Mouse (Mus musculus) limb, embryonic 12.5 days (tissue): ENCODE data around the gene Cdh20. TPM values are rescaled to one million over a fixed set of nuclear protein-coding genes. Genes with fewer than 3 reads are reported as not detected.

Source experiments
- ATAC-seq: fragments of 200-750 bp; cut with Nextera tagmentation; 2 replicates; pipeline ENCODE4 v1.8.0; 2017; ENCODE audit warnings: low read depth, moderate TSS enrichment; ENCODE audit not compliant: insufficient number of reproducible peaks, insufficient read depth, low FRiP score, low TSS enrichment
- H3K27ac ChIP-seq: fragments of 300-500 bp; sonication (generic); 2 replicates; pipeline ENCODE4 v1.5.1; 2016; ENCODE audit warnings: mild to moderate bottlenecking, moderate library complexity
- H3K27me3 ChIP-seq: fragments of 300-500 bp; sonication (generic); 2 replicates; pipeline ENCODE4 v1.6.1; 2016; ENCODE audit warnings: mild to moderate bottlenecking, moderate library complexity
- H3K36me3 ChIP-seq: fragments of 300-500 bp; sonication (generic); 2 replicates; pipeline ENCODE4 v1.6.1; 2016; ENCODE audit warnings: mild to moderate bottlenecking, moderate library complexity
- H3K4me1 ChIP-seq: fragments of 300-500 bp; sonication (generic); replicated peaks from 2 replicates; pipeline ENCODE4 v1.6.1; 2016
- H3K4me2 ChIP-seq: fragments of 300-500 bp; sonication (generic); 2 replicates; pipeline ENCODE4 v1.6.1; 2016; ENCODE audit warnings: mild to moderate bottlenecking, moderate library complexity
- H3K4me3 ChIP-seq: fragments of 300-500 bp; sonication (generic); replicated peaks from 2 replicates; pipeline ENCODE4 v1.5.1; 2016; ENCODE audit warnings: mild to moderate bottlenecking
- H3K9ac ChIP-seq: fragments of 300-500 bp; sonication (generic); replicated peaks from 2 replicates; pipeline ENCODE4 v1.6.1; 2016; ENCODE audit warnings: mild to moderate bottlenecking, moderate library complexity
- H3K9me3 ChIP-seq: fragments of 300-500 bp; sonication (generic); 2 replicates; pipeline ENCODE4 v1.6.1; 2016; ENCODE audit warnings: mild to moderate bottlenecking, moderate library complexity
- WGBS: fragments of 180-500 bp; shearing (Covaris S2); methylation state at CpG from one replicate; pipeline ENCODE4 v1.1.7; 2016; 5-methylcytosine and 5-hydroxymethylcytosine counted together
- polyA plus RNA-seq: library from polyadenylated mRNA; unstranded; fragments of >200 nt; fragmentation: Nextera tagmentation; extraction: Ambion mirVana; gene quantifications from 2 replicates; pipeline ENCODE4 v1.2.1, GENCODE M21; 2016

Gene Cdh20
- 0.12 and 0.13 TPM in 2 replicates for polyA plus RNA-seq

DNA sequence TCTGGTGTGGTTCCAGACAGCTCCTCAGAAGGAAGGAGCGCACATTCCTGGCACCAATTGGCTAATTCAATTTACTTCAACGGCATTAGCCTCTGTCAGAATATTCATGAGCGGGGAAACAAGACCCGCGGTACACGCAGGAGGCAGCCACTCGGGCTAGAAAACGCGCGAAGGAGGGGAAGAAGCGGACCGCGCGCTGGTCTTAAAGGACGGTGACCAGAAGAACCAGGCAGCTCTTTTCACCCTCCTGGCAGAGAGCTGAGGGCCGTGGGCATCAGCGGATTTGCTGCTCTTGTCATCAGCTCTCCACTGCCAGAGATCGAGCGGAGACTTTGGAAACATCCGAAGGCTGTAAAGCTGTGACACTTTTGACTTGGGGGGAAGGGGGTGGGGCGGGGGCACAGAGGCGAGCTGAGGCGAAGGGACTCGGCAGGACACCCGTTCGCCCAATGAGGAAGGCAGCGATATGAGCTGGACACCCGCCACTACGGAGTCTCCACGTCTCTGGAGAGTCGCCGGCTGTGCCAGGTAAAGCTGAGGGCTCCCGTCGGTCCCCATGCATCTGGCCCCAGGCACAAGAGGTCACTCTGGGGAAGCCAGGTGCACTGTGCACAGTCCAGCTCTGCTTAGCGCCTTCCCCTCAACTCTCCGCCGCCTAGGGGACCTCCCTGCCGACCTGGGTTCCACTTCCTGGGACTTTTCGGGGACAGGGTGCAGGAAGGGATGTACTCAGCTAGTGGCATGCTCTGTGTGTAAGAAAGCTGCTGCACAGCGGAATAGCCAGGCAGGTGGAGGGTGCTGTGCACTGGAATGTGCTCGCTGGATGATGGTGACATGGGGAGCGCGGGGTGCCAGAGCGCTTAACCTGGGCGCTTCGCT is at the start of gene Cdh20:
Cdh20 (plus strand) TSS at position 159 of the 879 bp plus-strand sequence.
- H3K36me3 ChIP-seq = no peaks in the 10 kb centered on the region
- H3K9me3 ChIP-seq = no peaks in the 10 kb centered on the region
- peak within 1 kb of the TSS; percentile 94 for H3K4me2 ChIP-seq
- ATAC-seq = peak; percentile 69
- H3K9ac ChIP-seq = peak within 1 kb of the TSS; percentile 47
- H3K27me3 ChIP-seq = peaks cover 40% of the 10 kb centered on the region
- H3K27ac ChIP-seq = no peak within 1 kb of the TSS
- H3K4me1 ChIP-seq = peaks cover 16% of the 10 kb centered on the region
- WGBS = under 1% methylated on average over 46 of the region's 46 CpGs
- H3K4me3 ChIP-seq = peak within 1 kb of the TSS; percentile 46

DNA sequence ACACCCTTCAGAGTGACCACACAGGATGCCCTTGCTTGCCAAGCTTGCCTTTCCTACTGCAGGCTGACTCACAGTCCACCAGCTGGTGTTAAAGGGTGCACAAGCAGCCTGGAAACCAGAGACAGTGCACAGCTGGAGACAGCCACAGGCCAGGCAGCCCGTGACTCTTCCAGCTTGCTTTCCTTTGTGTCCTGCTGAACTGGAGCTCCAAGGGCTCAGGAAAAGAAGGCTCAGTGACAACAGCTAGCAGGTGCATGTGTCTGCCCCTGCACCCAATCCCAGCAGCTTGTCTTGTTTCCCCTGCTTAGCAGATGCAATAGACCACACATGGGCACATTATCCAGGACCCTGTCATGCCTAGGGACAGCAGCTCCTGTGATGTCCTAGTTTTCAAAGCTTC is 21.5 kb upstream of the Cdh20 start:
- no peak; the same call in 1 of the 2 replicates for ATAC-seq
- Histone ChIP-seq H3K36me3 (no peaks in the 10 kb centered on the region), H3K4me1 (no peaks in the 10 kb centered on the region), H3K4me2 (no peak overlapping the region), H3K9me3 (no peaks in the 10 kb centered on the region), H3K27me3 (no peaks in the 10 kb centered on the region), H3K27ac (no peak overlapping the region), H3K4me3 (no peak overlapping the region), H3K9ac (no peak overlapping the region)
- 10% methylated on average over 1 of the region's 1 CpGs for WGBS

DNA sequence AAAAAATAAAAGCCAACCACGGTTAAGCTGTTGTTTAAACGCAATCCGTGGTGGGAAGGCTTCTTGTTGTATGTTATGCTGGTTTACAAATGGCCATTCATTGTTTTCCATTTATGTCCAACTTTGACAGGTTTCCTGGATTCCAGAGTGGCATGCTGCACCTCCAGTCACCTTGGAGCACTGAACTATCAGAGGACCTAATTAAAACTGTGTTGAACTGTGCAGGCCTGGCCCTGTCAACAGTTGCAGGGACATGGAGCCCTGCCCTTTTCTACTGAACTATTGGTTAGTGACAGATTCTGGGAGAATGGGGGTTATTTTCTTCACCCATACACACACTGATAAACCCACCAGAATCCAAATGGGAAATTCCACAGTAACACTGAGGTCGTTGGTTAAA is 20.9 kb upstream of the Cdh20 start:
- Histone ChIP-seq H3K4me3 (no peak overlapping the region), H3K36me3 (no peaks in the 10 kb centered on the region), H3K9ac (no peak overlapping the region), H3K9me3 (no peaks in the 10 kb centered on the region), H3K4me2 (no peak overlapping the region), H3K4me1 (no peaks in the 10 kb centered on the region), H3K27ac (no peak overlapping the region), H3K27me3 (no peaks in the 10 kb centered on the region)
- 60% methylated on average over 4 of the region's 4 CpGs for WGBS
- ATAC-seq = no peak

DNA sequence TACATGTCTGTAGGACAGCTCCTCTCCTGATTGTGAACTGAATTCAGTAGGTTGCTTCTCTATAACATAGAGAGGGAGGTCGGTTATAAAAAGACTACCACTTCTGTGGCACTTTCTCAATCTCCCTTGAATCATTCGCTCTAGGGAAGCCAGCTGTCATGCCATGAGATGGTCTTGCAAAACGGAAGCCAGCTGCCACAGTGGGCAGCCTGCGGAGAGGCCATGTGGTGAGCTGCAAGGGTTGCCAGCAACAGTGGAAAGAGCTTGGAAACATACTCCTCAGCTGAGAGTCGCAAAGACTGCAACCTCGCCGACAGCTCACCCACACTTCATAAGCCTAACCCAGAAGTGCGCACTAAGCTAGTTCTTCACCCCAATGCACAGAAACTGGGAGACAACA is 13.8 kb upstream of the Cdh20 start:
- ATAC-seq = no peak
- 72% methylated on average over 8 of the region's 8 CpGs for WGBS

DNA sequence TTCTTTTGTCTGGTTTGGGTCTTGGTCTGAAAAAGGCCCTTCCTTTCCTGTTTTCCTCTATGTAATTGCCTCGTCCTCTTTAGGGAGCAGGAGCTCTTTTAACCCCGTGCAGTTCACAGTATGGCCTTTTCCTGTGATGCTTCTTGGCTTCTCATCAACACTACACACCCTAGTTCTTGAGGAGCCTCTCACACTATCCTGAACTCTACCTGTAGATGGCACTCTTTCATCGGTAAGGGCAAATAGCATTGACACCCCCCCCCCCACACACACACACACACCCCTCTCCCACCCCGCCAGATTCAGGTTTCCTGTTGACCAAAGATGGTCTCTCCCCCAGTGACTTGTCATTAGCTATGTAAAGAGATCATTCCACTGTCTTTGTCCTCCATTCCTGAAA is 12.4 kb upstream of the Cdh20 start:
- H3K9ac ChIP-seq = no peak overlapping the region
- no peaks in the 10 kb centered on the region for H3K36me3 ChIP-seq
- no peaks in the 10 kb centered on the region for H3K4me1 ChIP-seq
- H3K27ac ChIP-seq = no peak overlapping the region
- H3K4me3 ChIP-seq = no peak overlapping the region
- ATAC-seq = no peak
- H3K4me2 ChIP-seq = no peak overlapping the region
- H3K27me3 ChIP-seq = no peaks in the 10 kb centered on the region
- 37% methylated on average over 4 of the region's 4 CpGs for WGBS
- no peaks in the 10 kb centered on the region for H3K9me3 ChIP-seq

More for the DNA sequence above, 13.8 kb upstream of the Cdh20 start:
- H3K27me3 ChIP-seq = no peaks in the 10 kb centered on the region
- H3K36me3 ChIP-seq = no peaks in the 10 kb centered on the region
- no peaks in the 10 kb centered on the region for H3K9me3 ChIP-seq
- H3K27ac ChIP-seq = no peak overlapping the region
- H3K4me3 ChIP-seq = no peak overlapping the region
- H3K9ac ChIP-seq = no peak overlapping the region
- H3K4me2 ChIP-seq = no peak overlapping the region
- no peaks in the 10 kb centered on the region for H3K4me1 ChIP-seq

DNA sequence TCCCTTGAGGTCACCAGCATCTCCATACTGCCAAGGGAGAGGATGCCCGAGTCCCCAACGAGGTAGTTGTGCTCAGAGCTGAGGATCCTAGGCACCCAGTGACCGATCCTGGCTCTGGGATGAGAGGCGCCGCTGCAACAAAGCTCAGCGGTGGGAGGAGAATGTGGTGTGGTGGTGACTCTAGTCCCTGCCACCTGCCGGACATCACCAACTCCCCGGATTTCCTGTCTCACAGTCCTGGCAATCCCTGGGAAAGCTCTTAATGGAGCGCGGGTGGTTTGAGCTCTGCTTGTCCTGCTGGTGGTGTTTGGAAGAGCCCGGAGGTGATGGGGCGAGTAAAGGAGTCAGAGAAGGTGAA is 900 bp downstream of the Cdh20 start:
- Histone ChIP-seq H3K36me3 (no peaks in the 10 kb centered on the region), H3K27ac (no peak overlapping the region), H3K9me3 (no peaks in the 10 kb centered on the region), H3K9ac (peak overlapping the region; percentile 47), H3K27me3 (peaks cover 40% of the 10 kb centered on the region), H3K4me2 (peak overlapping the region; percentile 94), H3K4me3 (peak overlapping the region; percentile 46), H3K4me1 (peaks cover 16% of the 10 kb centered on the region)
- no peak for ATAC-seq
- WGBS = under 1% methylated on average over 12 of the region's 12 CpGs

DNA sequence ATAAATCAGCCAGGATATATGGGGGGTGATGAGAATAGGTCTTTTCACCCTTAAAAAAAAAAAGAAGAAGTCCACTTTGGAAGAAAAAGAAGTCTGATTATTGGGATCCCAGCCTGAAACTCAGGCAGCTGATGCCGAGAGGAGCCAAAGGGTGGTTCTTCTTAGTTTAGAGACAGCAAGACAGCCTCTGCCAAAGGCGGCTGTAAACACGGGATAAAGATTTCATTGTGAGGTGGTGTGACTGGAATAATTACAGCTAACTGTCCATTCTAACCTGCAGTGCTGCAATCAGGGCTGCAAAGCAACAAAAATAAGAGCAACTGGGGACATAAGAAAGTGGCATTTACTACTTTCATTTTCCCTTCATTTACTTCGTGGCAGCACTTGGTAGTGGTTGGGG is 3.6 kb downstream of the Cdh20 start:
- no peaks in the 10 kb centered on the region for H3K9me3 ChIP-seq
- no peaks in the 10 kb centered on the region for H3K36me3 ChIP-seq
- peaks cover 40% of the 10 kb centered on the region for H3K27me3 ChIP-seq
- H3K4me3 ChIP-seq = no peak overlapping the region
- WGBS = 68% methylated on average over 4 of the region's 4 CpGs
- no peak overlapping the region for H3K9ac ChIP-seq
- H3K27ac ChIP-seq = no peak overlapping the region
- peaks cover 16% of the 10 kb centered on the region for H3K4me1 ChIP-seq
- no peak overlapping the region for H3K4me2 ChIP-seq
- ATAC-seq = no peak

DNA sequence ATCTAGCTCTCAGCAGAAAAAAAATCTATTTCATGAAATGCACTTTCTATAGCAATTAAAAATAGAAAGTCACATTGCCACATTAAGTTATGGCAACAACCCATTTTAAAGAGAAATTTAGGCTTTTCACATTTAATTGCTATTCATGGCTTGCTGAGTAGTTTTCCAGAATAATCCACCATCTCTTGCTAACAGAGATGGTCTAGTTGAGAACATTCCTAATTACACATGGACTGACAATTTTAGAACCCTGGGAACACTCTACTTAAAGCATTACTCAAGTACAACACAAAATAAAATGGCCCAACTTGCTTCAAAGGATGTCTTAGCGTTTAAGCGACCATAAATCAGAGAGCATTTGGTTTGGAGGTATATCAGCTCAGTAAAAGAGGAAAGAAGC is 4.9 kb downstream of the Cdh20 start:
- 61% methylated on average over 2 of the region's 2 CpGs for WGBS
- Histone ChIP-seq H3K4me2 (no peak overlapping the region), H3K27me3 (peaks cover 28% of the 10 kb centered on the region), H3K4me3 (no peak overlapping the region), H3K27ac (no peak overlapping the region), H3K9ac (no peak overlapping the region), H3K4me1 (peaks cover 14% of the 10 kb centered on the region), H3K9me3 (no peaks in the 10 kb centered on the region), H3K36me3 (no peaks in the 10 kb centered on the region)
- ATAC-seq = no peak

DNA sequence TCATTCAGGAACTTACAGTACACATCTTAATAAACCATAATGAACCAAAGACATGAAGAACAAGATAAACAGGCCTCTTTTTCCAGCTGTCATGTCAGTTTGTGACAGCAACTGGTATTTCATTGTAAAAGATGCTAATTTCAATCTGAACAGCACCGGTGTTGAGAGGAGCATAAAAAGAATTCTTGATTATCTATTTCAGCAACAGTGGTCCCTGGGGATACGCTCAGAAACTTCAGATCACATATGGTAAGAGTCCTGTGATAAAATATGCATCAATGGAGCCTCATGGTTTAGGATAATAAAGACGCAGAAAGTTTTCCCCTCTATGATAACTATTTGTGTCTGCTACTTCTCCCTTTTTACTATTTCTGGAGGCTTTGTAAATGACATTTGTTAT is 25.2 kb downstream of the Cdh20 start:
- Histone ChIP-seq H3K9ac (no peak overlapping the region), H3K36me3 (no peaks in the 10 kb centered on the region), H3K4me2 (no peak overlapping the region), H3K27me3 (no peaks in the 10 kb centered on the region), H3K27ac (no peak overlapping the region), H3K4me3 (no peak overlapping the region), H3K4me1 (no peaks in the 10 kb centered on the region), H3K9me3 (no peaks in the 10 kb centered on the region)
- WGBS = 80% methylated on average over 3 of the region's 3 CpGs
- ATAC-seq = no peak

DNA sequence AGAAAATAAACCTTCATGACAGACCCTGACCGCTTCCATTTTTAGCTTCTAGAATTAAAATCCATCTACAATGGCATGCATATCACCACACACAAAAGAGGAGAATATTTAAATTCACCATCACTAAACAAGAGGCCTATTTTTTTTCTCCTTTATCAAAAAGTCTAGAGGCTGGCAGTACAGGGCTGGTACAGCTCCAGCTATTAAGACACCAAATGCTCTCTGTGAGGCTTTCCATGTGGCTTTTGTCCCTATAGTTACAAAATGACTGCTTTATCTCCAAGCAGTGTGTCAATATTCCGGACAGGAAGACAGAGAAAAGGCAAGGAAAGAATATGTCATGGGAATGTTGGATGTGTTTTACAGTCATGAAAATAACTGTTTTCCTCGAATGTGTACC is 27.8 kb downstream of the Cdh20 start:
- WGBS = 79% methylated on average over 3 of the region's 3 CpGs
- H3K27ac ChIP-seq = no peak overlapping the region
- H3K9me3 ChIP-seq = no peaks in the 10 kb centered on the region
- no peak overlapping the region for H3K4me3 ChIP-seq
- no peaks in the 10 kb centered on the region for H3K36me3 ChIP-seq
- no peak overlapping the region for H3K9ac ChIP-seq
- no peak for ATAC-seq
- no peaks in the 10 kb centered on the region for H3K27me3 ChIP-seq
- no peaks in the 10 kb centered on the region for H3K4me1 ChIP-seq
- no peak overlapping the region for H3K4me2 ChIP-seq

DNA sequence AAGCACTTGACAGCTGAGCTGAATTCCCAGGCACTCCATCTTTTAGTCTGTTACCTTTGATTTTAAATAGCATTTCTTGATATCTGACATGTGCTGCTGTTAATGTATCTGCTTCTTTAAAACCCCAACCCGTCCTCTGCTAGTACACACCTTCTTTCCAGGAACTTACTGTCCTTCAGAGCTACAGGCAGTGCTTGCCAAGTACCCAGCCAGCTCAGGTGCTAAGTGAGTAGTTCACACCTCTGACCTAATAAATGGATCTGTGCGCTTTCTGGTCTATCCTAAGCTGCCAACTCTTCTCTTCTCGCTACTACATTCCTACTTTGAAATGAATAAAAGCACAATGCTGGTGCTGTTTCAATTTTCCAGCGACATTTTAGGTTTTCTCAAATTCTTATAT is 28.8 kb downstream of the Cdh20 start:
- H3K9me3 ChIP-seq = no peaks in the 10 kb centered on the region
- H3K4me3 ChIP-seq = no peak overlapping the region
- no peak overlapping the region for H3K9ac ChIP-seq
- no peaks in the 10 kb centered on the region for H3K36me3 ChIP-seq
- ATAC-seq = no peak
- no peak overlapping the region for H3K27ac ChIP-seq
- H3K4me1 ChIP-seq = no peaks in the 10 kb centered on the region
- H3K4me2 ChIP-seq = no peak overlapping the region
- no peaks in the 10 kb centered on the region for H3K27me3 ChIP-seq
- WGBS = 37% methylated on average over 4 of the region's 4 CpGs

DNA sequence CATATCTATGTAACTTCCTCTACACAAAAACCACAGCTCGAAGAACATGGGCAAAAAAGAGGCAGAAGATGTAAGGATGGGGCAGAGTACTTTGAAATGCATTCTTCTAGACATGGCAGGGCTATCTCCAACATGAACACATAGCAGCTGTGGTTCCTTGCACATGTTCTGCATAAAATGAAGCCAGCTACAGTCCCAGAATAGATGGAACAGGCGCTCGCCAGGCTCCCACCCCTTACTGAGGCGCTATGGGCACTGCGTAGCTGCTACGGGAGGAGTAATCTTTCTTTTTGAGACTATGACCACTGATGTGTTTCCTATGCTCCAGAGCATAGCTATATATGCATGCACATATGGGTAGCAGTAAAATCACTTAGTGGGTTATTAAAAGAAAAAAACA is 36.4 kb downstream of the Cdh20 start:
- ATAC-seq = no peak
- Histone ChIP-seq H3K9me3 (no peaks in the 10 kb centered on the region), H3K9ac (no peak overlapping the region), H3K4me2 (no peak overlapping the region), H3K4me3 (no peak overlapping the region), H3K36me3 (no peaks in the 10 kb centered on the region), H3K27ac (no peak overlapping the region), H3K4me1 (no peaks in the 10 kb centered on the region), H3K27me3 (no peaks in the 10 kb centered on the region)
- WGBS = 90% methylated on average over 6 of the region's 6 CpGs
